Mouse (Mus musculus): ENCODE results near the gene Bcar3.

DNA sequence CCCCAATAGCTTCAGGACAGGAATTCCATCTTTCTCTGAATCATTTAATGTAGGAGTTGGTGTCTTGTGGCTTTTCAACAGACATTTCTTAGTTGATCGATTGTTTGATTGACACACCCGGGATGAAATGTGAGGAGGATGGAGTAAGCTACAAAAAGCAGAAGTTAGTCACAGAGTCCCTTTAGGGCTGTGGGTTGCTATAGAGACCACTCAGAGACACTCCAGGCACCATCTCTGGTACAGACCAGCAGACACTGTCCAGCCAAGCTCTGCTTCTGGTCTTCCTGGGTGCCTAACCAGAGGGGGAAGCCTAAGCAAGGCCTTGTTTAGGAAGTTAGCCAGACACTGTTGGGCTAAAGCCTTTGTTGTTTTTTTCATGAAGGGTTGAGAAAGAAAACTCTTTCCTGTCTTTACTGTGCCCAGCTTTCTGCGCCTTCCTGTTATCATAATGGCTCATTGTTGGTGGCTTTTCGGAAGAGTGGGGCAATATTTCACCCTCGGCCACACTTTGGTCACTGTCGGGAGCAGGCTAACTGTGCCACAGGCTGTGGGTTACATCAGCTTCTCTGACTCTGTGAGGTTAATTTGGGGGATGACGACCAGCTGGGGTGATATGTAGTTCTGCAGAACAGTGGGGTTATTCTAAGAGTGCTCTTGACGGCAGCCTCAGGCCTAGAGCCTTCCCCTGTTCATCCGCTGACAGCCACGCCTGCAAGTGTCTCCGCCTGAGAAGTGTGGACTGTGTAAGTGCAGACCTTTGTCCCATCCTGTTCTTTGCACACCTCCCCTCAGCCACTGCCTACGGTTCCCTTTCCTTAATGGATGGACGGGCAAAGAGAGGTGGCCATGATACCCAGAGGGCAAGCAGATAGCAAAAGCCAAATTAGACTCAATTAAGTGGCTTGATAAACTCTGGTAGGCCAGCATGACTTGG is 46.5 kb downstream of the Bcar3 start:
- TF ChIP-seq POLR2A (IDR thresholded peaks at IDR 0.05; ENCODE audit: borderline replicate concordance, insufficient read depth, low read length) (no peak), CTCF (IDR thresholded peaks at IDR 0.05; ENCODE audit: borderline replicate concordance, insufficient read depth, low read depth, low read length) (no peak)

All from cerebellum, adult 2 months (tissue).